Mouse (Mus musculus) induced T-regulatory cell, adult 2 months (primary cell): ENCODE results near the gene Naa38.

Experiments used
- DNase-seq: peaks from one replicate; pipeline ENCODE4 v3.0.0-alpha.2; 2012; ENCODE audit warnings: low read depth

The Naa38 gene

DNA sequence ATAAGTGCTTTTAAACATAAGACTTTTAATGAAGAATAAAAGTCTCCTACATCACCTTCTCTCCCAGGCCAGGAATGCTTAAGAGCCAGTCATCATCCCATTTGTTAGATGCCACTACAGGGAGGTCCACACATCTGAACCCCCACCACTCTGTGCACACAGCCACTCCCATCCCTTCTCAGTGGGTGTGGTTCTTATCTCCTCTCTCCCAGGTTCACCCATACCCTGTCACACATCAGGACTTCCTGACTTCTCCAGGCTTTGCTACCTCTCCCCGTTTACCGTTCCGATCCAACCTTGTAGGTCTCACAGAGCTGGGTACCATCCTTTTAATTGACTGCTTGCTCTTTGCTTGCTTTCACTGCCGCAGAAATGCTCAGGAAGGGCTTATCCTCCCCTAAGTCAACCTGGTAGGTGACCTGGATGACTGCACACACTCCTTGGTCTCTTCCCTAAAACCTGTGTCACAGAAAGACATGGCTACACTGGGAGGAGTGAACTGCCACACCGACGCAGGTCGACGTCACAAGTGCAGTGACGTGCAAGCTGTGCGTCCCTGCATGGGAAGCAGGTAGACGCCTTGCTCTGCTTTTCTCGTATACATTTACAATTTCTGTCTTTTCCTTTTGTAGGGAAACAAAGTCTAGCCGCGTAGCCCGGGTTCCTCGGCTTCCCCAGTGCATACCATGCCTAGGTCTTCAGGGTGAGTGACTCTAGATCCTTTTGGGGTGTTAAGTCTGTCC lies 21.9 kb upstream of the Naa38 start:
- DNase-seq, result no peak

DNA sequence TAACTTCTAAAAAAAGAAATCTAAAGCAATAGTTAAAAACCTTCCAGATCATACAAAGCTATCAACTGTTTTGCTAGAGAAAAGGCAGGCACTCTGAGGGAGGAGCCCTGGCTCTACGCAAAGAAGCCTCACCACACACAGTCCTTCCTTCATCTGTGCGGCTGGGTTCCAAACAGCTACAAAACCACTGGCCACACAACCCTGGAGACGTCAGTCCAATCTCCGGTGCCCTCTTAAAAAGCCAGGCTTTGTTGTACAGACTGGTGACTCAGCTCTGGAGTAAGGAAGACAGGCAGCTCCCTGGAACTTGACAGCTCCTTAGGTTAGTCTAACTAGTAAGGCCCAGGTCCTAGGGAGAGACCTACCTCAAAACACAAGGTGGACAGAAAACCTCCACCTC lies 19.6 kb upstream of the Naa38 start:
- DNase-seq, result no peak

GRCm38 (mm10) chr11:69377766-69378165 lies 17.5 kb upstream of the Naa38 start:
- DNase-seq, result no peak

DNA sequence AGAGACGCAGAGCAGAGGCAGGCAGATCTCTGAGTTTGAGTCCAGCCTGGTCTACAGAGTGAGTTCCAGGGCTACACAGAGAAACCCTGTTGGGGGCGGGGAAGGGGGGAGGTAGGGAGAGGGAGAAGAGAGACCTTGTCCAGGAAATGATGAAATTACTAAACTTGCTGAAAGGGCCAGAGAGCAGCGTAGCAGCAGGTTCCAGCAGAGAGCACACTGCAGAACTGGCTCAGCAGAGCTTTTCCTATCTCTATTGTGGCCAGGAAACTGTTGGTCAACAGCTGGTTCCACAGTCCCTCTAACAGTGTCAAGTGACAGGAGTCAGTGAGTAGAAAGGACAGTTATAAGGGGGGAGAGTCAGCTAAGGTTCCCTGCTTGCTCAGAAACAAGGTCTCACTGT lies 15.7 kb upstream of the Naa38 start:
- no peak for DNase-seq

DNA sequence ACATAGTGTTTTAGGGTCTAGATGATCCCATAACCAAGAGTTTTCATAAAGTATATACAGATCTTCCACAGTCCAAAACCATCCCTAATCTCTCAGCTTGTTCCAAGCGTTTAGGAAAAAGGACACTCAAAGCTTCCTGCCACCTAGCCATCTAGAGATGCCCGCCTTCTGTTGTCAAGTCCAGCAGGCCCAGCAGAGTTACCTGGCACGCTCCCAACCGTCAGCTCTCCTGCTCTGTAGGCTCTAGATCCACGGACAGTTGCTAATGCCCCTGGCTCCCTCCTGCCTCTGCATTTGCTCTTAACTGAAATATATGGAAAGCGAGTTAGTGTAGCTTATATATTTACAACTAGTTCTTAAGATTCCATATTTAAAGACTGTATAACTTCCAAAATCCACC lies 13.9 kb upstream of the Naa38 start:
- DNase-seq, result no peak

DNA sequence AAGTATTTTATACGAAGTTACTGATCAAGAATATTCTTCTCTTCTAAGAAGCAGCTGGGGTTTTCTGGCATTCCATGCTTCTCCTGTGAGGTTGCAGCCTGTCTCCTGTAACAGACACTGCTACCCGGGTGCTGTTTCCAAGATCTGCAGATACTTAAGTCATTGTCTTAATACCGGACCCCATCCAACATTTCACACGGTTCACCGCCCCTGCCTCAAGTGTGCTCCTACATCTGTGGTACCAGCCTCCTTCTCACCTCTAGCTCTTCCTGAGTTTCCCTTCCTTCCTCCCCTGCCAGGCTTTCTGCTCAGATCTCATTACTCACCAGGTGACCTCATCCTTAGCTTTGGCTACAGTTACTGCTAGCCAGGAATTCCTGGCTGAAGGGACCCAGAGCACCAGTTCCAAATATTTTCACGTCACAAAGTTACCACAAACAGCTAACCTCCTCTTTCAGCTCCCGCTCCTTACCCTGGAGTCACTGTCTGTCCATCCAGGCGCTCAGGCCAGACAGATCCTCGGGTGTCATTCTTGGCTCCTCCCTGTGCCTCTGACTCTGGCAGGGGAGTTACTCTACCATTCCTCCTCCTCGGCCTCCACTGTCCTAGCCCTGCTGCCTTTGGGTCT lies 12.7 kb upstream of the Naa38 start:
- no peak for DNase-seq

GRCm38 (mm10) chr11:69384979-69385378 lies 10.3 kb upstream of the Naa38 start:
- DNase-seq, result no peak

DNA sequence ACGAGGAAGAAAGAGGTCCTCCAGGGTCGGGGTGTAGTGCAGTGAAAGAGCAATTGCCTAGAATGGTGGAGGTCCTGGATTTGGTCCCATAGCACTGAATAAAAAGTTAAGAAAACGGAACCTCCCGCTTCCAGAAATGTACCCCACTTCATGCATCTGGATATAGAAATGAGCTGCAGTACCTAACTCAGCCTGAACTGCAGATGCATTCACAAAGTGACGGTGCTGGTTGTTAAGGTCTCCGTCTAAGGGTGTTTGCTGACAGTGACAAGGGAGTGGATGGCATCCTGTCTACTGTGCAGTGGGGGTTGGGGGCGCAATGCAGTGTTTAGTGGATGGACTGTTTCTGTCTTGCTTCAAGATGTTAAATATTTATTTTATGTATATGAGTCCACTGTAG lies 8.5 kb upstream of the Naa38 start:
- no peak for DNase-seq

DNA sequence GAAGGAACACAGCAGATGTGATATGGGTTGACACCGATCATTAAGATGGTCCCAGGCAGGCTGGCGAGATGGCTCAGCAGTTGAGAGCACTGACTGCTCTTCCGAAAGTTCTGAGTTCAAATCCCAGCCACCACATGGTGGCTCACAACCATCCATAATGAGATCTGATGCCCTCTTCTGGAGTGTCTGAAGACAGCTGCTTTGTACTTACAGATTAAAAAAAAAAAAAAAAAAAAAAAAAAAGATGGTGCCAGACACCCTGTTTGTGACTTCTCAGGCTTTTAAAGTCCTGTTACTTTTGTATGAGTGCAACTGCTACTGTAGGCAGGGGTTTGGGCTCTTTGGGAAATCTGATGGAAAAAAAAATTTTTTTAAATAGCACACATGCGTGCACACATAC lies 6.6 kb upstream of the Naa38 start:
- no peak for DNase-seq

DNA sequence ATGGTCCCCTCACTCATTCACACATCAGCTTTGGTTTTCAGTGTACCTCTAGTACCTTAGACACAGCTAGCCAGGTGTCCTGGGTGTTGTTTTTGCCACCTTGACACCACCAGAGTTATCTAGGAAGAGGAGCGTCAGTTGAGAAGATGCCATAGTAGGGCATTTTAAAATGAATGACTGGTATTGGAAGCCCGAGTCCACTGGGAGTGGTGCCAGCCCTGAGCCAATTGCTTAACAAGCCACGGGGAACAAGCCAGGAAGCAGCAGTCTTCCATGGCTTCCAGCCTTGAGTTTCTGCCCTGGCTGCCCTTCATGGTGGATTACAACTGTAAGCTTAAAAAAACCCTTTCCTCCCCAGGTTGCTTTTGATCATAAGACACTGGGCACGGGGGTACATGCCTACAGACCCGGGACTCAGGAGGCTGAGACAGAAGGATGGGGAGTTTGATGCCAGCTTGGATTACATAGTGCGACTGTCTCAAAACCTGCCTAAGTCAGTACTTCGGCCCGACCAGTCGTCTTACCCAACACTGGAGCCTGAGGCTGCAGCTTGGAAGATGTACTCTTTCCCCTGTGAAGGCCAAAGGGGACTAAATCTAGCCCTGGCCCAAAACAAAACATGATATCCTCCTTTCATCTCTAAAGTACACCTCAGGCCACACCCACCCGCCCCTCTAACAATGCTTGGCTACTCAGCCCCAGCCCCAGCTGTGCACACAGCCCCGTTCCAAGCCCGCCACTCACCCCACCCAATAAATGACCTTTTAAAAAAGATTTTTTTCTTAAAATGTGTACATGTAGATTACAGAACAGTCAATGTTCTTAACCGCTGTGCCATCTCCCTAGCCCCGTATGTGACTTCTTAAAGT lies 5.5 kb upstream of the Naa38 start:
- DNase-seq, result no peak

- peak; percentile 91 for DNase-seq
Measured at GRCm38 (mm10) chr11:69390400-69391034, 4.8 kb upstream of the Naa38 start.

- peak; percentile 62 for DNase-seq
Measured at GRCm38 (mm10) chr11:69394591-69395167, 608 bp upstream of the Naa38 start.

GRCm38 (mm10) chr11:69395634-69396373 lies 517 bp downstream of the Naa38 start:
- peak; percentile 100 for DNase-seq

GRCm38 (mm10) chr11:69396772-69397171 lies 1.5 kb downstream of the Naa38 start:
- peak; percentile 16 for DNase-seq

DNA sequence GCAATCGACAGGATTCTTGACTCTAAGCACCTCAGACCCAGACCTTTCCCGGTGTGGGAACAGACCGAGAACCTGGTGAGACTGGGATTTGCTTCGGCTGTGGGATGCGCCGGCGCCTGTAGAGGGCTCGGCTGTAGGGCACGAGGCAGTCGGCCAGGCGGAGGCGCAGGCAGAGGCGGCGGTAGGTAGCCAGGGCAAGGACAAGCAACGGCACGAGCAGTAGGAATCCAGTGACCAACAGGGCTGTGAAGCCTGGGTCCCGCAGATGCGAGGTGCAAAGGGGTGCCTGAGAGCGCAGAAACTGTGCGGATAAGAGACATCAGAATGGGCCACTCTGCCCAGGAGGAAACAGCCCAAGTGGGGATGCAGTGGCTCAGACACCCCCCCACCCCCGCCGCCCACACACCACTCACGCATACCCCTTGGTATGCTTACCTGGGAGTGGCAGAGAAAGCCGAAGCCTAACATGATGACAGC lies 2.3 kb downstream of the Naa38 start:
- DNase-seq, result no peak

- no peak for DNase-seq
Measured at GRCm38 (mm10) chr11:69398059-69398458, 2.8 kb downstream of the Naa38 start, which contains the start of gene Tmem88. Gene Tmem88 (minus strand): TSS chr11:69398234.

- no peak for DNase-seq
Measured at GRCm38 (mm10) chr11:69398486-69399200, 3.4 kb downstream of the Naa38 start.

GRCm38 (mm10) chr11:69399201-69400082 lies 4.2 kb downstream of the Naa38 start:
- no peak for DNase-seq

- DNase-seq, result peak; percentile 28
Measured at GRCm38 (mm10) chr11:69400083-69400850, 5.0 kb downstream of the Naa38 start.
